Mouse (Mus musculus) ES-Bruce4 (cell line): ENCODE data around the gene Neurog3. TPM values are rescaled to one million over a fixed set of nuclear protein-coding genes. Genes with fewer than 3 reads are reported as not detected.
A peak's percentile ranks its signal among the peaks of the same experiment; 100 is the strongest.

Experiments
- H3K27ac ChIP-seq: 2 replicates; pipeline ENCODE4 v1.5.1; 2012; ENCODE audit warnings: low read length, inconsistent platforms; ENCODE audit not compliant: insufficient read depth
- H3K27me3 ChIP-seq: 2 replicates; pipeline ENCODE4 v1.6.1; 2012; ENCODE audit warnings: mild to moderate bottlenecking, low read length, inconsistent platforms; ENCODE audit not compliant: control insufficient read depth, poor library complexity, insufficient read depth, severe bottlenecking
- H3K36me3 ChIP-seq: 2 replicates; pipeline ENCODE4 v1.6.1; 2012; ENCODE audit warnings: inconsistent platforms, mild to moderate bottlenecking, low read length, moderate library complexity; ENCODE audit not compliant: control insufficient read depth, poor library complexity, insufficient read depth, severe bottlenecking
- H3K4me1 ChIP-seq: one replicate; pipeline ENCODE4 v1.8.1; 2011; ENCODE audit warnings: low read length; ENCODE audit not compliant: control insufficient read depth, insufficient read depth
- H3K4me3 ChIP-seq: 2 replicates; pipeline ENCODE4 v1.5.1; 2011; ENCODE audit warnings: low read depth, mild to moderate bottlenecking, low read length
- H3K9ac ChIP-seq: 2 replicates; pipeline ENCODE4 v1.6.1; 2012; ENCODE audit warnings: low read depth, mild to moderate bottlenecking, inconsistent platforms; ENCODE audit not compliant: poor library complexity, severe bottlenecking
- H3K9me3 ChIP-seq: replicated peaks from 2 replicates; pipeline ENCODE4 v1.6.1; 2012; ENCODE audit warnings: mild to moderate bottlenecking, low read length, inconsistent platforms; ENCODE audit not compliant: control insufficient read depth, poor library complexity, insufficient read depth, severe bottlenecking
- CTCF ChIP-seq: IDR thresholded peaks from one replicate; pipeline ENCODE4 v1.8.1; 2011; ENCODE audit warnings: low read depth, low read length
- EP300 ChIP-seq: IDR thresholded peaks from 2 replicates; pipeline ENCODE4 v1.6.1; 2011; ENCODE audit warnings: low read depth, low read length; ENCODE audit not compliant: insufficient read depth
- POLR2A ChIP-seq: IDR thresholded peaks from one replicate; pipeline ENCODE4 v1.8.1; 2011; ENCODE audit warnings: low read length; ENCODE audit not compliant: insufficient read depth
- polyA plus RNA-seq: library from polyadenylated mRNA; stranded (reverse); fragments of >200 nt; gene quantifications from 2 replicates; pipeline ENCODE4 v1.2.4, GENCODE M21; 2011; ENCODE audit warnings: low read depth; ENCODE audit not compliant: missing spikeins, insufficient read depth, insufficient read length

The Neurog3 gene
- polyA plus RNA-seq, 1 experiment: 0.78 TPM

GRCm38 (mm10) chr10:62093903-62094302 is 39.0 kb upstream of the Neurog3 start:
- Histone ChIP-seq H3K4me1 (no peaks in the 10 kb centered on the region), H3K36me3 (no peaks in the 10 kb centered on the region), H3K9me3 (no peaks in the 10 kb centered on the region), H3K4me3 (no peak overlapping the region), H3K9ac (no peak overlapping the region), H3K27me3 (no peaks in the 10 kb centered on the region), H3K27ac (no peak overlapping the region)
- no peak for TF ChIP-seq EP300
- no peak for TF ChIP-seq POLR2A
- no peak for TF ChIP-seq CTCF

GRCm38 (mm10) chr10:62094401-62094800 is 38.5 kb upstream of the Neurog3 start:
- Histone ChIP-seq H3K27me3 (no peaks in the 10 kb centered on the region), H3K4me1 (no peaks in the 10 kb centered on the region), H3K9ac (no peak overlapping the region), H3K36me3 (no peaks in the 10 kb centered on the region), H3K27ac (no peak overlapping the region), H3K9me3 (no peaks in the 10 kb centered on the region), H3K4me3 (no peak overlapping the region)
- TF ChIP-seq CTCF: no peak
- TF ChIP-seq POLR2A: no peak
- TF ChIP-seq EP300: no peak

DNA sequence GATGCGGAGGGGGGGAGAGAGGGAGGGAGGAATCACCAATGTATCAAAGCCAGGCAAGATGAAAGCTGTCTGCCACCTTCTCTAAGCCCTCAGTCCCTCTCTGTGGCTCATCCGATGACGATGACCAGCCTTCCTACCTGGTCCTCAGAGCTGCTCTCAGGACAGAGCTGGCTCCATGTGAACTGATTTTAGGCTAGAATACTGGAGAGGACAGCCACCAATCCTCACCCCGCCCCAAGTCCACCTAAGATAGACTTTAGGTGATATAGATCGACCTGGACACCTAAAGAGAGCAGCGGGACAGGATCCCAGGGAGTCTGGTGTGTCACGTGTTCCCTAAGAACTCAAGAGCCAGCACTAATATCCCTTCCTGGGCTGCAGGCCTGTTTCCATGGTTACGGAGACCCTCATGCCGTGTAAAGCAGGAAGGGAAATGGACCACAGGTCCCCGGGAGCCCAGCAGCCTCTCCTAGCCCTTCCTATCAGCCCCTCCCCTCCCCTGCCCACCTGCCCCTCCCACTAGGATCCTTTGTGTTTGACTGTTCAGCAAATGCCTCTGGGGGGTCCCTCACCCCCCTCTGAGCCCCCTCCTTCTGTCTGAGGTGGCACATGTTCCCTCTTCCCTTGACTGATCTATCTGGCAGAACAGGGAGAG is 33.0 kb upstream of the Neurog3 start:
- TF ChIP-seq EP300 (no peak), CTCF (no peak), POLR2A (no peak)
- Histone ChIP-seq H3K9ac (no peak overlapping the region), H3K27ac (no peak overlapping the region), H3K9me3 (no peaks in the 10 kb centered on the region), H3K4me1 (no peaks in the 10 kb centered on the region), H3K27me3 (no peaks in the 10 kb centered on the region), H3K4me3 (no peak overlapping the region), H3K36me3 (no peaks in the 10 kb centered on the region)

DNA sequence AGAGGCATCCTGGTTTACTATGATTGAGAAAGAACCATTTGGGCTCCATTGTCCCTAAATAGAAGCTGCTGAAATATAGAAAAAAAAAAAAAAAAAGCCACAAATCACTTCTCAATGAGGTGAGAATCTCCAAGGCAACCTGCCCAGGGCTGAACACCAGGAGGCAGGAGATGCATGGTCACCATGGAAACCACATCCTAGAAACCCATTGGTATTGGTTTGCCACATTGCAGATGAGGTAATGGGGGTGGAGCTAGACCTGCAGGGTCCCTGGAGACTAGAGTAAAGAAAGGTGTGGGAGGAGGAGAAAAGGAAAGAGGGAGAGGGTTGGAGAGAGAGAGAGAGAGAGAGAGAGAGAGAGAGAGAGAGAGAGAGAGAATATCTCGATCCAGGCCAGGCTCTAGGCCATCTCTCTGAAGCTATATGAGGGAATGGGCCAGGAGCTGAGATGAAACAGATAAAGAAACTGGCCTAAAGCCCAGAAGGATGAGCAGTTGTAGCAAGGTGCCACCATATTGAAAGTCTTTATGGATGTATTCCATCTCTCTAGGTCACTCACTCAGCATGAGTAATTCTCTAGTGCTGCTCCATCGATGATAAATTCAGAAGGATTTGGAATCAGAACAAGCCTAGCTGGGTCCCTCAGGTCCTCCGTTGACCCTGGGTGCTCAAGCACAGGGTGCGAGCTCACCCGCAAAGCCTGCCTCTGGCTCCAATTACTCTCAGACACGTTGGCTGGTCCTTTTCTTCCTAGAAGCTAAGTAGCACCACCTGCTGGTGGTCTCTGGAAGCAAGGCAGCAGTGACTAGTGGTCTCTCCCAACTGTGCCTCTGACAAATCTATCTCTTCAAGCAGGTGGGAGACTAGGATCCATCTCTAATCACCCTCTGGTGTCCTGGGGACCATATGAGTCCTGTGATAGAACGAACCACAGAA is 31.1 kb upstream of the Neurog3 start:
- H3K27me3 ChIP-seq: no peaks in the 10 kb centered on the region
- no peak overlapping the region for H3K27ac ChIP-seq
- H3K4me1 ChIP-seq: no peaks in the 10 kb centered on the region
- no peaks in the 10 kb centered on the region for H3K36me3 ChIP-seq
- TF ChIP-seq EP300: no peak
- TF ChIP-seq CTCF: peak; percentile 88
- no peak for TF ChIP-seq POLR2A
- H3K9ac ChIP-seq: no peak overlapping the region
- no peaks in the 10 kb centered on the region for H3K9me3 ChIP-seq
- H3K4me3 ChIP-seq: no peak overlapping the region

- Histone ChIP-seq H3K9me3 (no peaks in the 10 kb centered on the region), H3K4me1 (peaks cover 3% of the 10 kb centered on the region), H3K27ac (no peak overlapping the region), H3K4me3 (no peak overlapping the region), H3K27me3 (no peaks in the 10 kb centered on the region), H3K36me3 (no peaks in the 10 kb centered on the region), H3K9ac (no peak overlapping the region)
- TF ChIP-seq EP300 (no peak), CTCF (peak; percentile 79)
Measured at GRCm38 (mm10) chr10:62104835-62105576, 27.9 kb upstream of the Neurog3 start.

GRCm38 (mm10) chr10:62107048-62107447 is 25.8 kb upstream of the Neurog3 start:
- Histone ChIP-seq H3K9ac (no peak overlapping the region), H3K27ac (no peak overlapping the region), H3K27me3 (no peaks in the 10 kb centered on the region), H3K4me1 (peaks cover 3% of the 10 kb centered on the region), H3K4me3 (no peak overlapping the region), H3K36me3 (no peaks in the 10 kb centered on the region), H3K9me3 (no peaks in the 10 kb centered on the region)
- no peak for TF ChIP-seq POLR2A
- no peak for TF ChIP-seq CTCF
- no peak for TF ChIP-seq EP300
